Comparison of ENCODE assay signal across 8 mouse cellular contexts in the genomic region with DNA sequence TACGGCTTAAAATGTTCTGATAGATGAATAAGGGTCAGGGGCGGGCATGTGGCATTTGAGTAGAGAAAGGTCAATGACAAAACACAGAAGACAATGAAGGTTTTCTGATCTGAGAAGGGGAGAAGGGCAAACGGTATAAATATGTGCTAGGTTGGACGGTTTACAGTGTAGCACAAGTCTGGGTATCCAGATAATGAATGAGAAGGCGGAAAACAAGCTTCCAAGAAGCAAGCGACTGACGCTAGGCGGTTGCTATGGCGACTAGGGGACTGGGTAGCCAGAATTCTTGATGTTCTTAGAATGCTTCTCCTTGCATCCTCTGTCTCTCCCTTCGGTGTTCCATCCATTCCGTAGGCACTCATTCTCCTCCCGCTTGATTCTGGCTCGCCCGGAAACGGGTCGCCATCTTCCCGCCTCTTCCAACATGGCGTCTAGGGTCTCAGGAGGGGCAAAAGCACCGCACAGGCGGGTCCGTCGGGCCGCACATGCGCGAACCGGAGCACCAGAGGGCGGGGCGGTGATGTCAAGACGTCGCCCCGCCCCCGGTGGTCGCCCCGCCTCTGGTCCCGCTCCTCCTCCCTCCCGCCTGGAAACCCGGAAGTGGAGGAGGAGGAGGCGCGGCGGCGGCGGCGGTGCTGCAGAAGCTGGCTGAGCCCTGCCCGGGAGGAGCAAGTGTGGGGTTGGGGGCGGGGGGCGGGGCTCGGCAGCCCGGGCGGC. TPM values are rescaled to one million over a fixed set of nuclear protein-coding genes. Genes with fewer than 3 reads are reported as not detected.
DNase-seq lines count a peak whose midpoint lies in the region; ATAC-seq lines count a peak whose summit lies in the region.

Gene Ppp1r21, plus strand, starts transcription at position 600 of the 717 bp plus-strand sequence.

- peak within 1 kb of the TSS; percentile 87 for H3K27ac ChIP-seq in hindbrain, embryonic 11.5 days (ENCODE audit: low read depth, low read length)

- peak within 1 kb of the TSS; percentile 73 for H3K9ac ChIP-seq in hindbrain, embryonic 11.5 days (ENCODE audit: low read depth, low read length)

- peak; percentile 99 for DNase-seq in Muller cell, postnatal 12 days (ENCODE audit: inconsistent ontology term)
- DNase-seq in cerebellum, adult 9-11 months = peak; percentile 98
- peak; percentile 95 to 99 for DNase-seq in frontal cortex, adult 2 months (ENCODE audit: extremely low spot score in 1 of 2, low spot score in 1 of 2)
- DNase-seq in hindbrain, embryonic 11.5 days (ENCODE audit: low spot score) = peak; percentile 98
- DNase-seq in layer of hippocampus, postnatal 10 days (ENCODE audit: low spot score in 2 of 2) = peak; percentile 96 to 99
- DNase-seq in lung, postnatal 10 days = peak; percentile 98
- DNase-seq in ovary, postnatal 36 days (ENCODE audit: low spot score) = peak; percentile 99
- peak; percentile 98 for DNase-seq in thymus, postnatal 25 days

- H3K9me3 ChIP-seq in hindbrain, embryonic 11.5 days (ENCODE audit: control insufficient read depth, low read length) = no peaks in the 10 kb centered on the region

- H3K36me3 ChIP-seq in hindbrain, embryonic 11.5 days (ENCODE audit: control insufficient read depth, insufficient read depth, low read length) = no peaks in the 10 kb centered on the region

- no peaks in the 10 kb centered on the region for H3K27me3 ChIP-seq in hindbrain, embryonic 11.5 days (ENCODE audit: control insufficient read depth, insufficient read depth, low read length)

- H3K4me3 ChIP-seq in hindbrain, embryonic 11.5 days (ENCODE audit: low read depth, low read length) = peak within 1 kb of the TSS; percentile 70

- peak within 1 kb of the TSS; percentile 71 for H3K4me2 ChIP-seq in hindbrain, embryonic 11.5 days (replicated peaks; ENCODE audit: low read depth, low read length)

- H3K4me1 ChIP-seq in hindbrain, embryonic 11.5 days (replicated peaks; ENCODE audit: control insufficient read depth, insufficient read depth, low read length) = 0 out of 2 replicates have a peak, but pooled peaks cover 2% of the 10 kb centered on the region

- ATAC-seq in hindbrain, embryonic 11.5 days (ENCODE audit: low FRiP score) = peak; percentile 97

- 10% methylated on average over 32 of the region's 49 CpGs for WGBS in hindbrain, embryonic 11.5 days

RNA-seq across cellular contexts. Expression of gene Ppp1r21, which starts in this region (rescaled TPM):
- polyA plus RNA-seq in frontal cortex, adult 2 months (2012; rRNA removed) = 79.6 and 82.5 TPM in 2 replicates
- polyA plus RNA-seq in hindbrain, embryonic 11.5 days (2014; fragmentation: Nextera tagmentation; extraction: Ambion mirVana) = 25.4 and 28.6 TPM in 2 replicates
- total RNA-seq in layer of hippocampus, postnatal 10 days (2021) = 10 to 100 TPM; 71.4 to 72.7 TPM

Comparison
In these comparisons a context has a peak if more than half of its experiments do, and no peak if none do; other contexts are left out.
1. Peak in every context shown above with its lines: DNase-seq, ATAC-seq, H3K4me3 ChIP-seq and H3K27ac ChIP-seq.